Mouse (Mus musculus) forebrain, embryonic 11.5 days (tissue): Measurements from ENCODE around the gene Ccdc114. TPM values are rescaled to one million over a fixed set of nuclear protein-coding genes. Genes with fewer than 3 reads are reported as not detected.

Experiments used
- ATAC-seq: fragments of 200-750 bp; cut with Nextera tagmentation; replicated peaks from 2 replicates; pipeline ENCODE4 v1.8.0; 2017; ENCODE audit warnings: moderate TSS enrichment; ENCODE audit not compliant: low FRiP score
- DNase-seq: peaks from one replicate; pipeline ENCODE4 v3.0.0-alpha.2; 2017; ENCODE audit warnings: low spot score
- H3K27ac ChIP-seq: fragments of 300-500 bp; sonication (generic); 2 replicates; pipeline ENCODE4 v1.5.1; 2014; ENCODE audit warnings: low read depth, low read length
- H3K27me3 ChIP-seq: fragments of 300-500 bp; sonication (generic); 2 replicates; pipeline ENCODE4 v1.6.1; 2014; ENCODE audit warnings: mild to moderate bottlenecking, low read length, mixed read lengths; ENCODE audit not compliant: control insufficient read depth, insufficient read depth
- H3K36me3 ChIP-seq: fragments of 300-500 bp; sonication (generic); 2 replicates; pipeline ENCODE4 v1.6.1; 2014; ENCODE audit warnings: mild to moderate bottlenecking, low read length, moderate library complexity, mixed read lengths; ENCODE audit not compliant: control insufficient read depth, insufficient read depth
- H3K4me1 ChIP-seq: fragments of 300-500 bp; sonication (generic); replicated peaks from 2 replicates; pipeline ENCODE4 v1.6.1; 2014; ENCODE audit warnings: low read length, mixed read lengths; ENCODE audit not compliant: control insufficient read depth, insufficient read depth
- H3K4me2 ChIP-seq: fragments of 300-500 bp; sonication (generic); 2 replicates; pipeline ENCODE4 v1.6.1; 2014; ENCODE audit warnings: low read depth, mild to moderate bottlenecking, low read length, moderate library complexity, mixed read lengths; ENCODE audit not compliant: severe bottlenecking
- H3K4me3 ChIP-seq: fragments of 300-500 bp; sonication (generic); 2 replicates; pipeline ENCODE4 v1.5.1; 2014; ENCODE audit warnings: low read depth, low read length
- H3K9ac ChIP-seq: fragments of 300-500 bp; sonication (generic); 2 replicates; pipeline ENCODE4 v1.6.1; 2014; ENCODE audit warnings: low read length
- H3K9me3 ChIP-seq: fragments of 300-500 bp; sonication (generic); 2 replicates; pipeline ENCODE4 v1.6.1; 2016; ENCODE audit warnings: low read length, mixed read lengths; ENCODE audit not compliant: control insufficient read depth
- WGBS: fragments of 180-500 bp; shearing (Covaris S2); extraction: QIAGEN DNeasy Blood & Tissue Kit; methylation state at CpG from one replicate; pipeline ENCODE4 v1.1.7; 2014; 5-methylcytosine and 5-hydroxymethylcytosine counted together
- polyA plus RNA-seq: library from polyadenylated mRNA; unstranded; fragments of >200 nt; fragmentation: Nextera tagmentation; extraction: Ambion mirVana; gene quantifications from 2 replicates; pipeline ENCODE4 v1.2.1, GENCODE M21; 2014

The Ccdc114 gene
- polyA plus RNA-seq, 1 experiment from 2014 or later = 2.4 TPM

DNA sequence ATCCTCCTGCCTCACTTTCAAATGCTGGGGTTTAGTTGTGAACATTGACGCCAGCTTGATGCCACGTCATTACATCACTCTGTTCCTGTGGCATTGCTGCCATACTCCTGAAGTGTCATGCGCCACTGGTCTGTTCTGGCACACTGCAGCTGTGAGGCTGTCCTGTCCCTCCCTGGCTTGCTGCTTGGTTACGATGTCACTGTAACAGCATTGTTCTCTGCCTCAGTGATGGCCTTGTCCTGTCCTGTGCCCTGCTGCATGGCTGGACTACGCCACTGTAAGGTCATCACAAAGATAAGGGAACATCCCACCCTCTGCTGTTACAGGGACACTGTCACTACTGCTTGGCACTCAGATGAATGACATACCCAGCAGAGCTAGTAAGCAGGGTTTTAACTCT, 57.7 kb downstream of the Ccdc114 start:
- 87% methylated on average over 5 of the region's 5 CpGs for WGBS
- no peak for ATAC-seq
- no peaks in the 10 kb centered on the region for H3K4me1 ChIP-seq
- no peak overlapping the region for H3K4me3 ChIP-seq
- no peaks in the 10 kb centered on the region for H3K36me3 ChIP-seq
- no peak overlapping the region for H3K27ac ChIP-seq
- H3K27me3 ChIP-seq = no peaks in the 10 kb centered on the region
- H3K9ac ChIP-seq = no peak overlapping the region
- no peak for DNase-seq
- H3K9me3 ChIP-seq = no peaks in the 10 kb centered on the region
- H3K4me2 ChIP-seq = no peak overlapping the region

DNA sequence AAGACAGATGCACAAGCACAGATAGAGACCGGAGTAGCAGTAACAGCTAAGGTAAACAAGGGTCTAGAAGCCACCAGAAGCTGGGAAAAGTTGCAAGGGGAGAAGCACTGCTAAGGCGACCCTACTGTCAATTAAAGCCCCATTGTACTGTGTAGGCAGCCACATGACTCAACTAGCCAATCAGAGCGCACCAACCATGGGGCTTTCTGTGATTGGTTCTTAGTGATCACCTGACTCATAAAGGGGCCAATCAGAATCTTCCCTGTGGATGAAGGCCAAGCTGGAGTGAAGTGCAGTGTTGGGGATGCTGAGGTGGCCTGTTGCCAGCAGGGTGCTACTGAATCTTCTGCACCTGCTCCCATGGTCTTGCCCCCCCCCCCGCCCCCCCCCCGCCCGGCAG, 63.0 kb downstream of the Ccdc114 start:
- H3K4me2 ChIP-seq = no peak overlapping the region
- 75% methylated on average over 6 of the region's 6 CpGs for WGBS
- H3K9ac ChIP-seq = no peak overlapping the region
- H3K27me3 ChIP-seq = no peaks in the 10 kb centered on the region
- ATAC-seq (no peak), DNase-seq (no peak)
- no peaks in the 10 kb centered on the region for H3K9me3 ChIP-seq
- no peak overlapping the region for H3K4me3 ChIP-seq
- no peaks in the 10 kb centered on the region for H3K36me3 ChIP-seq
- no peaks in the 10 kb centered on the region for H3K4me1 ChIP-seq
- no peak overlapping the region for H3K27ac ChIP-seq

DNA sequence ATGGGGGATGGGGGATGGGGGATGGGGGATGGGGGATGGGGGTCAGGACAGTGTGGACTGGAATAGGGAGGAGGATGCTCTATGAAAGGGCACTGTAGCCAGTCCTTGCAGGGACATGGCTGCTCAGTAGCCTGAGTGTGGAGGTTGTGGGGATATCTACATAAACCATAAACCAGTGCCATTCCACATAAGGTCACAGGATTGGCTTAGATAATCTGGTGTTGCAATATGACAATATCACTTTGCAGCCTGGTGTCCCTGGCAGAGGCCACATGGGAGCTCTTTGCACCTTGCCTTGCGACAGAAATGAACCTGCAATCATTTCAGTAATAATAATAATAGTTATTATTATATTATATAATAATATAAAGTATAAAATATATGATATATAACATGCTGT, 64.5 kb downstream of the Ccdc114 start:
- no peak for DNase-seq
- H3K4me2 ChIP-seq = no peak overlapping the region
- no peaks in the 10 kb centered on the region for H3K36me3 ChIP-seq
- H3K9ac ChIP-seq = no peak overlapping the region
- no peak overlapping the region for H3K4me3 ChIP-seq
- H3K27ac ChIP-seq = no peak overlapping the region
- 83% methylated on average over 1 of the region's 1 CpGs for WGBS
- ATAC-seq = no peak
- no peaks in the 10 kb centered on the region for H3K9me3 ChIP-seq
- H3K4me1 ChIP-seq = no peaks in the 10 kb centered on the region
- H3K27me3 ChIP-seq = no peaks in the 10 kb centered on the region

DNA sequence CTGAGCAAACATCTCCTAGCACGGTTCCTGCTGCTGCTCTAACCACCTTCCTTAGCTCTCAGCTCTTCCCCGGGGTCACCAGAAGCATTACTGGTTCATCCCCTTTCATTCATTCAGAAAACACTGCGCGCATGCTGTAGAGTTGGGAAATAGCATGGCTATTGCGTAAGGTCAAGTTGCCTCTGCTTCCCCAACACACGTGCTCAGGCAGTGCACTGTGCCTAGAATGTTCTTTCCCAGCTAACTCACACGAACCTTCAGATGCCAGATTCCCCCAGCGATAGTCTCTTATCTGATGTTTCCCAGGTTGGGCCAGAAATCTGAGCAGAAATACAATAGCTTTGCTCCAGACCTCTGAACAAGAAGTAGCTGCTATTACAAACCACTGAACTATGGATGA, 68.6 kb downstream of the Ccdc114 start:
- Histone ChIP-seq H3K27ac (no peak overlapping the region), H3K4me1 (no peaks in the 10 kb centered on the region), H3K4me3 (no peak overlapping the region), H3K36me3 (no peaks in the 10 kb centered on the region), H3K27me3 (no peaks in the 10 kb centered on the region), H3K4me2 (no peak overlapping the region), H3K9ac (no peak overlapping the region), H3K9me3 (no peaks in the 10 kb centered on the region)
- DNase-seq (no peak), ATAC-seq (no peak)
- 93% methylated on average over 8 of the region's 8 CpGs for WGBS

Other genes with a start within 250 kb of the Ccdc114 start
- 0.41 TPM in 1 of 2 replicates, not detected in the other for gene Ntn5, start 240.1 kb upstream of the Ccdc114 start, polyA plus RNA-seq
- gene Sec1, start 229.7 kb upstream of the Ccdc114 start, polyA plus RNA-seq = 0.39 and 0.52 TPM in 2 replicates
- 3.6 and 4.1 TPM in 2 replicates for gene Car11, start 224.2 kb upstream of the Ccdc114 start, polyA plus RNA-seq
- gene Dbp, start 219.0 kb upstream of the Ccdc114 start, polyA plus RNA-seq = 2.9 and 3.3 TPM in 2 replicates
- 936 and 958 TPM in 2 replicates for gene Rpl18, start 208.6 kb upstream of the Ccdc114 start, polyA plus RNA-seq
- gene Sphk2, start 206.1 kb upstream of the Ccdc114 start, polyA plus RNA-seq = 27.0 and 27.9 TPM in 2 replicates
- gene Fam83e, start 202.9 kb upstream of the Ccdc114 start, polyA plus RNA-seq = 0.80 and 1.2 TPM in 2 replicates
- not detected in 2 replicates for gene Spaca4, start 198.3 kb upstream of the Ccdc114 start, polyA plus RNA-seq
- gene Lmtk3, start 140.3 kb upstream of the Ccdc114 start, polyA plus RNA-seq = 5.2 and 6.6 TPM in 2 replicates
- gene Sult2b1, start 139.4 kb upstream of the Ccdc114 start, polyA plus RNA-seq = 1.4 and 1.6 TPM in 2 replicates
- gene Cyth2, start 109.5 kb upstream of the Ccdc114 start, polyA plus RNA-seq = 194 and 207 TPM in 2 replicates
- 0.37 and 0.45 TPM in 2 replicates for gene Kcnj14, start 99.3 kb upstream of the Ccdc114 start, polyA plus RNA-seq
- 84.8 and 88.2 TPM in 2 replicates for gene Grwd1, start 93.1 kb upstream of the Ccdc114 start, polyA plus RNA-seq
- 68.3 and 69.4 TPM in 2 replicates for gene Kdelr1, start 51.3 kb upstream of the Ccdc114 start, polyA plus RNA-seq
- 0.16 and 0.31 TPM in 2 replicates for gene Grin2d, start 45.7 kb upstream of the Ccdc114 start, polyA plus RNA-seq
- 1.1 and 2.1 TPM in 2 replicates for gene Syngr4, start 27.4 kb upstream of the Ccdc114 start, polyA plus RNA-seq
- gene Tmem143, start 27.1 kb upstream of the Ccdc114 start, polyA plus RNA-seq = 2.6 and 3.2 TPM in 2 replicates
- gene Emp3, start 2.7 kb upstream of the Ccdc114 start, polyA plus RNA-seq = 15.2 and 20.6 TPM in 2 replicates
- 0.15 and 0.20 TPM in 2 replicates for gene Abcc6, start 106.2 kb downstream of the Ccdc114 start, polyA plus RNA-seq
- 20.2 TPM in 2 replicates for gene Nomo1, start 109.6 kb downstream of the Ccdc114 start, polyA plus RNA-seq
- 0.20 and 0.48 TPM in 2 replicates for gene Kcnj11, start 176.7 kb downstream of the Ccdc114 start, polyA plus RNA-seq